Mouse (Mus musculus) hindbrain, embryonic 16.5 days (tissue): ENCODE measurements around the gene Slc25a54. TPM values are rescaled to one million over a fixed set of nuclear protein-coding genes. Genes with fewer than 3 reads are reported as not detected.

Source experiments
- microRNA-seq: library from miRNA; unstranded; fragments of <30 nt; microRNA quantifications from one replicate; pipeline ENCODE4, GENCODE M21; 2017
- polyA plus RNA-seq: library from polyadenylated mRNA; unstranded; fragments of >200 nt; fragmentation: Nextera tagmentation; extraction: Ambion mirVana; gene quantifications from 2 replicates; pipeline ENCODE4 v1.2.1, GENCODE M21; 2015

Slc25a54 gene
- polyA plus RNA-seq, 1 experiment from 2014 or later: not detected

Small RNA genes within 50 kb of the gene (microRNA-seq; reads per million reads assigned to microRNA genes)
- not detected for gene Gm44384

Other genes with a start within 250 kb of the Slc25a54 start
- 16.7 and 17.3 TPM in 2 replicates for gene Stxbp3, start 239.9 kb upstream of the Slc25a54 start, polyA plus RNA-seq
- gene Fndc7, start 190.5 kb upstream of the Slc25a54 start, polyA plus RNA-seq: 0.05 and 0.06 TPM in 2 replicates
- gene Prpf38b, start 168.7 kb upstream of the Slc25a54 start, polyA plus RNA-seq: 48.9 and 50.6 TPM in 2 replicates
- 3.7 and 3.8 TPM in 2 replicates for gene Henmt1, start 140.6 kb upstream of the Slc25a54 start, polyA plus RNA-seq
- not detected in 2 replicates for gene Gm9857, start 140.0 kb upstream of the Slc25a54 start, polyA plus RNA-seq
- 11.0 and 12.6 TPM in 2 replicates for gene Fam102b, start 52.9 kb upstream of the Slc25a54 start, polyA plus RNA-seq
- 3.6 and 5.7 TPM in 2 replicates for gene Slc25a24, start 42.7 kb downstream of the Slc25a54 start, polyA plus RNA-seq